Mouse (Mus musculus) CD8-positive naive resting alpha-beta T cell, adult 2 months (primary cell): Measurements from ENCODE around the gene Dennd5a.
"Not testable (repeated sequence)": the region's sequence is repeated elsewhere in the genome, so short reads cannot be mapped to it uniquely, and the experiment has no call there.

ENCODE experiments used
- DNase-seq, 2 experiments: peaks; one replicate each; pipeline ENCODE4 v3.0.0; 2022; ENCODE audit warnings: low read depth in 2 of 2, low spot score in 2 of 2

The Dennd5a gene

GRCm38 (mm10) chr7:109959716-109960612 is at the start of gene Dennd5a:
Gene Dennd5a, minus strand, starts transcription at chr7:109960470.
- DNase-seq = peak in 1 of 2 experiments; percentile 13

GRCm38 (mm10) chr7:110009084-110009483 is 48.8 kb upstream of the Dennd5a start:
- DNase-seq = no peak

- no peak for DNase-seq
Observed at GRCm38 (mm10) chr7:110008513-110008912, 48.2 kb upstream of the Dennd5a start.

GRCm38 (mm10) chr7:110006471-110007195 is 46.4 kb upstream of the Dennd5a start:
- no peak for DNase-seq

GRCm38 (mm10) chr7:110005976-110006375 is 45.7 kb upstream of the Dennd5a start:
- no peak for DNase-seq

- no peak for DNase-seq
Observed at GRCm38 (mm10) chr7:110002968-110003367, 42.7 kb upstream of the Dennd5a start.

GRCm38 (mm10) chr7:110002092-110002491 is 41.8 kb upstream of the Dennd5a start:
- DNase-seq = no peak

GRCm38 (mm10) chr7:109998388-109998787 is 38.1 kb upstream of the Dennd5a start:
- no peak for DNase-seq

GRCm38 (mm10) chr7:109993157-109993959 is 33.1 kb upstream of the Dennd5a start:
- DNase-seq = no peak

GRCm38 (mm10) chr7:109991286-109991685 is 31.0 kb upstream of the Dennd5a start:
- DNase-seq = no peak

GRCm38 (mm10) chr7:109986775-109987174 is 26.5 kb upstream of the Dennd5a start, which contains the start of gene Tmem41b:
Gene Tmem41b, minus strand, starts transcription at chr7:109986929.
- peak; percentile 3 for DNase-seq

- DNase-seq = peak; percentile 99 to 100
Observed at GRCm38 (mm10) chr7:109986133-109986669, 25.9 kb upstream of the Dennd5a start.

GRCm38 (mm10) chr7:109985661-109986132 is 25.4 kb upstream of the Dennd5a start:
- no peak for DNase-seq

GRCm38 (mm10) chr7:109984608-109985007 is 24.3 kb upstream of the Dennd5a start:
- not testable (repeated sequence) for DNase-seq

- peak in 1 of 2 experiments; percentile 24 for DNase-seq
Observed at GRCm38 (mm10) chr7:109977131-109977530, 16.9 kb upstream of the Dennd5a start.

- DNase-seq = no peak
Observed at GRCm38 (mm10) chr7:109975966-109976715, 15.9 kb upstream of the Dennd5a start.

GRCm38 (mm10) chr7:109969542-109969941 is 9.3 kb upstream of the Dennd5a start:
- DNase-seq = no peak

- peak in 1 of 2 experiments; percentile 18 for DNase-seq
Observed at GRCm38 (mm10) chr7:109968924-109969450, 8.7 kb upstream of the Dennd5a start.

- no peak for DNase-seq
Observed at GRCm38 (mm10) chr7:109967805-109968579, 7.7 kb upstream of the Dennd5a start.
